ENCODE assay signal across 11 mouse cellular contexts in genomic region chr2:27596966-27597365, GRCm38 (mm10).
A peak's percentile ranks its signal among the peaks of the same experiment; 100 is the strongest.
DNase-seq lines count a peak whose midpoint lies in the region; ATAC-seq and TF ChIP-seq lines count a peak whose summit lies in the region.
"Had no signal": no experiment of that assay in that cellular context is flagged by ENCODE, and none has a peak within 500 bp of the region (broad histone marks: within the 10 kb centered on the region; RNA-seq: fewer than 3 reads in every experiment).

No protein-coding gene starts in this region.

- H3K36me3 ChIP-seq in liver, adult 2 months (ENCODE audit: control insufficient read depth, insufficient read depth, low read length) = no peaks in the 10 kb centered on the region
- H3K36me3 ChIP-seq in liver, embryonic 12.5 days = no peaks in the 10 kb centered on the region
- H3K36me3 ChIP-seq: limb, embryonic 13.5 days had no signal

- no peak overlapping the region for H3K4me3 ChIP-seq in liver, adult 2 months (ENCODE audit: insufficient read depth, low read depth, low read length)
- H3K4me3 ChIP-seq in liver, embryonic 12.5 days = no peak overlapping the region
- H3K4me3 ChIP-seq: limb, embryonic 13.5 days had no signal

- TF ChIP-seq CTCF in liver, adult 2 months (IDR thresholded peaks at IDR 0.05; ENCODE audit: low read depth, low read length) = peak; percentile 7; the same call in 1 of the 2 replicates

- H3K9me3 ChIP-seq in liver, embryonic 12.5 days (replicated peaks) = no peaks in the 10 kb centered on the region
- H3K9me3 ChIP-seq: limb, embryonic 13.5 days had no signal

- no peak for ATAC-seq in liver, embryonic 12.5 days
- ATAC-seq in inflammation-experienced regulatory T-cells, adult 6 months = no peak
- ATAC-seq: hindbrain, embryonic 16.5 days; midbrain, embryonic 16.5 days had no signal

- H3K79me2 ChIP-seq in liver, adult 2 months (ENCODE audit: control insufficient read depth, insufficient read depth, low read length) = no peaks in the 10 kb centered on the region

- no peak for TF ChIP-seq POLR2A in liver, adult 2 months (IDR thresholded peaks at IDR 0.05; ENCODE audit: extremely low read depth, insufficient read depth, low read length)

- H3K9ac ChIP-seq in liver, adult 2 months (ENCODE audit: low read depth, low read length) = peak overlapping the region; percentile 66
- no peak overlapping the region for H3K9ac ChIP-seq in liver, embryonic 12.5 days
- H3K9ac ChIP-seq: limb, embryonic 13.5 days had no signal

- no peaks in the 10 kb centered on the region for H3K27me3 ChIP-seq in liver, adult 2 months (ENCODE audit: control insufficient read depth, insufficient read depth, low read length)
- peaks cover 28% of the 10 kb centered on the region for H3K27me3 ChIP-seq in liver, embryonic 12.5 days (replicated peaks)
- H3K27me3 ChIP-seq: limb, embryonic 13.5 days had no signal

- DNase-seq in liver, adult 2 months (ENCODE audit: extremely low read depth, low read depth, low spot score) = peak; percentile 99
- peak; percentile 37 to 42 for DNase-seq in gastrocnemius, adult 8-10 months (ENCODE audit: low spot score in 2 of 2)
- DNase-seq in heart, postnatal 14 days = peak; percentile 73 to 74
- DNase-seq in ovary, postnatal 36 days (ENCODE audit: low spot score) = peak; percentile 66
- no peak for DNase-seq in left cerebral cortex, postnatal 4 days
- DNase-seq: cerebellum, adult 9-10 months had no signal

- peaks cover 61% of the 10 kb centered on the region for H3K4me1 ChIP-seq in liver, adult 2 months (ENCODE audit: control insufficient read depth, insufficient read depth, low read length)
- H3K4me1 ChIP-seq in liver, embryonic 12.5 days = peaks cover 8% of the 10 kb centered on the region; the same call in 1 of the 2 replicates

- no peak overlapping the region for H3K4me2 ChIP-seq in liver, embryonic 12.5 days
- H3K4me2 ChIP-seq: limb, embryonic 13.5 days had no signal

- H3K27ac ChIP-seq in liver, adult 2 months (replicated peaks; ENCODE audit: insufficient read depth, low read depth, low read length) = peak overlapping the region; percentile 96
- H3K27ac ChIP-seq in liver, embryonic 12.5 days = no peak overlapping the region
- H3K27ac ChIP-seq: limb, embryonic 13.5 days had no signal

- WGBS in liver, adult 2 months = 11% methylated on average over 1 of the region's 1 CpGs
- 68% methylated on average over 1 of the region's 1 CpGs for WGBS in liver, embryonic 12.5 days (ENCODE audit: insufficient replicate concordance)

- intact Hi-C loops in heart, postnatal 14 days (cut with DNase I) = no loop called here
- intact Hi-C loops in left cerebral cortex, postnatal 4 days (cut with DNase I) = no loop called here
